Mouse (Mus musculus) megakaryocyte-erythroid progenitor cell, adult 5-6 weeks (primary cell): ENCODE data around the gene C530008M17Rik. TPM values are rescaled to one million over a fixed set of nuclear protein-coding genes. Genes with fewer than 3 reads are reported as not detected.

Experiments used
- ATAC-seq: replicated peaks from 2 replicates; pipeline ENCODE4 v1.8.0; 2016; ENCODE audit warnings: mild to moderate bottlenecking, inconsistent platforms; ENCODE audit not compliant: severe bottlenecking, poor library complexity, low FRiP score, low TSS enrichment
- total RNA-seq, 2 experiments: library from RNA; stranded (forward) in 1 of 2; stranded (reverse) in 1 of 2; fragments of 200-1000, 215-1000 nt in 1 of 2; fragments of >200 nt in 1 of 2; fragmentation: Nextera tagmentation in 1 of 2; gene quantifications; 2 replicates each; pipeline ENCODE4 v1.2.3; 2014 to 2017

C530008M17Rik gene
- total RNA-seq (2014; fragmentation: Nextera tagmentation) (32.4 and 38.6 TPM in 2 replicates), total RNA-seq (2017) (11.9 and 19.5 TPM in 2 replicates)

DNA sequence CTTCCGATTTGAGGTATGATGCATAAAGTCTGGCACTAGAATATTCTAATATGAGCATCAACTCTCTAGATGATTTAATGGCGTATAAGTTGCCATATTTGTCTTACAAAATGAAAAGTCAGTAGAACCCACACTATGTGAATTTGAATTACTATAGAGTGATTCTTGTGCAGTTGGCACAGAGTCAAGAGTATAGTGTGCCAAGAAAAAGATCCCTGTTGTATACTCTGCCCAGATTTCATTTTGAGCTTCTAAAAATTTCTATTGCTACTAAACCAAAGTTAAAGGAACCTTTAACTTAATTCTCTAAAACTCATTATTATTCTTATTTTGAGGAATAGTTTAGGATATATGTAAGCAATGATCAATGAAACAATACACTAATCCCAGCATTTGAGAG lies at the start of gene C530008M17Rik:
Gene C530008M17Rik (plus strand): TSS at position 301 of the 400 bp plus-strand sequence.
- ATAC-seq: no peak

DNA sequence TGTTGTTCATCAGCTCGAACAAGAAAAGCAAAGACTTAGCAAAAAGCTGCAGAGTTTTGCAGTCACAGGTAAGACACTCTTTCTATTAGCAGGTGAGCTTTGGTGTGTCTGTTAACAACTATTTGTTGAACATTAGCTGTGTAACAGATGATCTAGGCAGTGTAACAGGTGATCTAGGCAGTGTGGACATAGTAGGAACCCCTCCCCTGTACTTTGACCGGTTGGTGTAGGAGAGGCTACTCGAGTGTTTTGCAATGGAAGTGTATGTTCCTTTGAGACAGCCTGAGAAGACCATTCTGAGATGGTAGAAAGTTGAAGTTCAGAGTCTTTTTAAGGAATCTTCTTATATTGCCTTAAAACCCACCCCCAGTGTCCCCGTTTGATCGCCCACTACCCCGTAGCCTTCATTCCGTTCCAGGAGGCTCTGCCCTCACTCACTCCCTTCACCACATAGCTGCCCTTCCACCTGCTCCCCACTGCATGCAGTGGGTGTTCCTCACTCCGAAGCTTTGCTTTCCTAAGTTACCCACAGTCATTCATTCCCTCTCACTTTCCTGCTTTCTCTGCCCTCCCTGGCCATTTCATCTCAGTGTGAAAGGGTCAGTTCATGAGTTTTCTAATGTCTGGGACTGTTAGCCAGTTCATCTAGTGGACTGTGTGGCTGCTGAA lies 46.5 kb upstream of the C530008M17Rik start:
- ATAC-seq: no peak

DNA sequence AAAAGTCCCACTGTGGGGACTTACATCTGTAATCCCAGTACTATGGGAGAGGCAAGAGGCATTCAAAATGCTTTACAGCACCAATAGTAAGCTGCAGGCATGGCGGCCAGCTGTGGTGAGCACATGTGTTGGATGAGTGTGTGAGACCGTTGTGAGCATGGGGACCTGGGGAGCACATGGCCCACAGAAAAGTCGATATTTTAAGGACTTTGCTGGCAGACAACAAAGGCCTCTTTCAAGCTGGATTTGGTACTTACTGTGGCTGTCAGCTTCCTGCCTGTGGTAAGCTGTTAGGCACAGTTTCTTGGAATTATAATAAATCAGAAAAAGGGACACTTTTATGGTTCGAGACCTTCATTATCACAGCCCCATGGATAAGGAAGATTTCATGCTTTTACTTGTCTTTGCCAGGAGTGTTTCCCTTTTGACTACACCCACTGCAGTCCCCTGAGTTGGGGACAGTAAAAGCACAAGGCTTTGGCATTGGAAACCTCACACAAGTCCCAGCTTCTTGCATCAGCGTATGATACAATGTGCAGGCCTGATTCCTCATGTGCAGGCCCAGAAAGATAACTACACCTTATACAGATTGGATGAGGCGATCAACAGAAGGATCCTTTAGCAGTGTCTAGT lies 43.3 kb upstream of the C530008M17Rik start:
- ATAC-seq: no peak

DNA sequence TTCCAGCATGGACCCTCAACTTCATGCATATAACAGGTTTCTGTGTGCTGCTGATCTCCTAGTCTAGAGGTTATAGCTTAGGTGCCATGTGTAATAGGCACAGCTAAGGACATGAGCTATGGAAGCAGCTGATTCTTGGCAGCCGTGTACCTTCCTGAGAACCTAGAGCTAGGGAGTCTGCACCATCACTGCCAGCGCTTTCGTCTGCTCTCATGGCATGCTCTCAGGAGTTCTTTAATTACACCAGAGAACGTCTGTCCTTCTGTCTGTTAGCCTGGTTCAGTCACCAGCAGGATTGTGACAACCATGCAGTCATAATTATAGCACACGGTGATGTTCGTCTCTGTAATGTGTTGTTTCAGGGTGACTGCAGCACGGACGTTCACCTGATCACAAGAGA lies 41.0 kb upstream of the C530008M17Rik start:
- ATAC-seq: no peak

- no peak for ATAC-seq
Measured at GRCm38 (mm10) chr5:76616196-76616747, 40.0 kb upstream of the C530008M17Rik start.

DNA sequence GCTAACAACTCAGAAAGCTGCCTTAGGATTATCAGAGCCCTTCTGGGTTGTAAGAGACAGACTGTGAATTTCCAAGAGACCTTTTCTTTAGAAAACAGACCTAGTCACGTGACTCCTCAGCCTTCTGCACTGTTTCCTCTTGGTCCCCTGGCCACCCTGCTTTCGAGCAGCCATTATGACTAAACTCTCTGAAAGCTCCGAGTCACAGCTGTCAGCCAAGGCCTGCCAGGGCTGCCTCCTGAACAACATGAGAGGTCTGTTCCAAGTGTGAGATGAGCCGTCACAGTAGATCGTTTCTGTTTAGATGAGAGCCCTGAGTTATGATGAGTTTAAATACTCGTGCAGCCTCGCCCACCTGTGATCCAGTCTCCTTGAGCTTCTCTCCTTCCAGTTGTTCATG lies 37.6 kb upstream of the C530008M17Rik start:
- ATAC-seq: no peak

GRCm38 (mm10) chr5:76623759-76624158 lies 32.6 kb upstream of the C530008M17Rik start:
- no peak for ATAC-seq

- ATAC-seq: peak; percentile 74
Measured at GRCm38 (mm10) chr5:76627770-76628169, 28.5 kb upstream of the C530008M17Rik start.

GRCm38 (mm10) chr5:76634012-76634411 lies 22.3 kb upstream of the C530008M17Rik start:
- ATAC-seq: no peak

- ATAC-seq: no peak
Measured at GRCm38 (mm10) chr5:76635592-76635991, 20.7 kb upstream of the C530008M17Rik start.

DNA sequence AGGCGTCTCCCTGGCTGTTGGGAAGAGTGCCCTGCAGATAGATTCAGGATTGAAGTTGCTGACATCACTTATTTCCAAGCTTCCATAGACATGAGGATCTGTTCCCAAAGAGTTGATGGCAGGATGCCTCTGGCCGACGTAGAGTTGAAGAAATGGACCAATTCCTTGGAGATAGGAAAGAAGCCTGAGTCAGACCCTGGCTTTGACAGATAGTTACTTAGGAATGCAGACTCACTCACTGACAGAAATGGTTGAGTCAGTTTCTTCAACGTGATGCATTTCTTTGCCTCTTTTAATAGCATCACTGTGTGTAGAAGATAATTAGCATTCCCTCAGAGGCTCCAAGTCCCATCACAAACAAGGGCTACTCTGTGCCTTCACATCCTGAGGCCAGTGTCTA lies 14.2 kb upstream of the C530008M17Rik start:
- ATAC-seq: no peak

DNA sequence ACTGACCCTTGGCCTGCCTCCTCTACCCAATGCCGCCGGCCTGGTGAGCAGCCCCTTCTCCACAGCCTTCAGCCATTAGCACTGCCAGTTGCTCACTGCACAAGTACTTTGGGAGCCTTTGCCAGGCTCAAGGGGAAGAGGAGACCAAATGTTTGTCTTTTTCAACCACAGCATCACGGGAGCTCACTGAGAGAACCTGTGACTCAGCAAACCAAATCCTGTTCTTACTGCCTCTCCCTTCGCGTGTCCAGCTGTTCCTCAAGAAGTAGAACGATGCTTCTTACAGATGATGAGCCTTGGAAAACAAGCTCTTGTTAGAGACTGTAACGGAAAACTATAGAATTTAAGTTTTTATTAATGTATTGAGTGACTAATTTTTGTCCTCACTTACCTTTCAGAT lies 12.1 kb upstream of the C530008M17Rik start:
- no peak for ATAC-seq

DNA sequence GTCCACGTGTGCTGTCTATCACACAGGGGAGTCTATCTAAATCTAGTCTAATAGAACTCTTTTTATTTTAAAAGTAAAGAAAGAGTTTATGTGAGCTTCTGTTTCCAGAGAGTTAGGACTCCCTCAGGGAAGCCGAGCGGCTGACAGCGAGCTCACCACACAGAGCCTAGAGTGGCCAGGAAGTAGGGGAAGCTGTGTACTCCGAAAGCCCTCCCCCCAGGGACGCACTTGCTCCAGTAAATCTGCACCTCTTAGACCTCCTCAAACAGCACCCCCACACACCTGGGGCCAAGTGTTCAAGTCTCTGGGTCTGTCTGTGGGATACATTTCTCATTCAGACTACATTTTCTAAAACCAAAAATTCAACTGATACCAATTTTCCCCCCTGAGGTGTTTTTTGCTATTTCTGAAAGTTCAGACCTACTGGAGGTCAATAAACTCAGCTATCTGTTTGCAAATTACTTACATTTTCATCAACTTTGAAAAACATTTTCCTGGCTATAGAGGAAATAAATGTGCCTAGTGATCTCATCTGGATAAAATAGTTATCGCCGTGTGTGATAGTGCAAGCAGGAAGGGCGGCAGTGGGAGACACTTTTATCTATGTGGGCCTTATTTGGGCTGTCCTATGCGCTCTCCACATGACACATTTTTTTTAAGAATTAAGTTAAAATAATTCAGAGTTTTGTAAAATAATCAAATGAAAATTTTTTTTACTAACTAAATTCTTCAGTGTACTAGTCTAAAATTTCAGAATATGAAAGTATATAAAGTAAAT lies 11.0 kb upstream of the C530008M17Rik start:
- no peak for ATAC-seq

DNA sequence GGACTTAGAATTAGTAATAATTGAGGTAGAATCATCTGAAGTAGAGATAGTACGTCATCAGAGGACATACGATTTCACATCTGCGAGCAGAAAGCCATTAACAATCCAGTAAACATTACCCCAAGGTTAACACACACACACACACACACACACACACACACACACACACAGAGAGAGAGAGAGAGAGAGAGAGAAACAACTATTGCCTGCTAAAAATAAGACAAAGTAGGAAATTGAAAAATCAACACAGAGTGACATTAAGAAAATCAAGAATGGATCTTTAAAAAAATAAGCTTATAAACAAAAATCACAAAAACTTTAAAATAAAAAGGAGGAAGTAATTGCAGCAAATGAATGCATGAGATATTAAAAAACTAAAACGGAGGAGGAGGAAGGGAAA lies 6.4 kb upstream of the C530008M17Rik start:
- ATAC-seq: no peak

DNA sequence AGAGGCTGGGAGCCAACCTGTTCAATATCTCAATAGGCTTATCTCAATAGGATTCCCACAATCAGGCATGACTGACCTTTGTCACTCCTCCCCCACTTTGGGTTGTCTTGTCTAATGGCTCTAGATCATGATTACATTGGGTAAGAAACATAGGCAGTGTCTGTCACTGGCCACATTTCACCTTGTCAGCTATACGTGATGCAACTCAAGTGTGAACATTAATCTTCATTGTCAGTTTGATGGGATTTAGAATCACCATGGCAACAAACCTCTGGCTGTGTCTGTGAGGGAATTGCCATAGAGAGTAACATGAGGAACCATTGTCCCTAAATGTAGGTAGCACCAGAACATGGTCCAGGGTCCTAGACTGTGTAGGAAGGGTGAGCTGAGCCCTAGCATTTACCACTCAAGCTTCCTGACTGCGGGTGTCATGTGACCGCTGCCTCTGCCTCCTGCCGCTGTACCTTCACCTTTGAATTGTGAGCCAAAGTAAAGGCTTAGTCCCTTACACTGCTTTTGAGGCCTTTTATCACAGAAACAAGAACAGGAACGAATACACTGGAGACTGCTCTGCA lies 5.1 kb upstream of the C530008M17Rik start:
- no peak for ATAC-seq

- ATAC-seq: peak; percentile 43; the same call in 1 of the 2 replicates
Measured at GRCm38 (mm10) chr5:76657245-76658083, 1.2 kb downstream of the C530008M17Rik start.

DNA sequence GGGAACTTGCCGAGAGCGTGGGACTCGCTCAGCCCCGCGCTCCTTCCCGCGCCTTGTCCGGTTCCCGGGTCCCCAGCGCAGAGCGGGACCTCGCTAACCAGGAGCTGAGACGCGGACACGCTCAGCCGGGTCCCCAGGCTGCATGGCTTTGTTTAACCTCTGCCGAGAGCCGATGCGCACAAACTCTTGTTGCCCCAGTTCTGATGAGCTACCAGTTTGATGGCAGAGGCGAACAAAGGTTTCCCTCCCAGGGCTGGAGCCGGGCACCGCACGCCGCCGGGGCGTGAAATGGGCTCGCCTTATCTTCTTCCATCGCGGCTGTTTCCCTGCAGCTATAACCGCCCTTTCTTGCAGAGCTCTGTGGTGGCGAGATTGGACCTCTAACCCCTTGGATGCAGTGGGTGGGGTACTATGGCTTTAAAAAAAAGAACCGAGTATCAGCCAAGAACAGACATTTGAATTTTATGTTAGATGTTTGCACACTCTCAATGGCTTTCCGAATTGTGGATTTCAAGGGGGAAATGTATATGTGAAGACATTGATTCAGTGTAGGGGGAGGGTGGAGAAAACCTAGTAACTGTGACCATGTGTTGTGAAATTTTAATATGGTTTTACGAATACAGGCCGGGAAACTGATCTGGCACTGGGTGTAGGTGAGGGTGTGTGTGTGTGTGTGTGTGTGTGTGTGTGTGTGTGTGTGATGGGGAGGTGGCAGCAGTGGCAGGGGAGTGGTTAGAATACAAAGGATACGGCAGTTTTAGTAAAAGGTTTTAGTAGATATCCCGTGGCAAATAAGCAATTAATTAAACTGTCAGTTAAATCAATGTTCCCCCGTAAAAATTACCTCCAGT lies 2.0 kb downstream of the C530008M17Rik start:
- ATAC-seq: peak; percentile 91
